Mouse (Mus musculus) telencephalon, adult 2 months (tissue): ENCODE data around the gene Maml2.

ENCODE experiments used
- DNase-seq: peaks from one replicate; pipeline ENCODE4 v3.0.0-alpha.2; 2011; ENCODE audit warnings: low read depth, low spot score

Gene Maml2

DNA sequence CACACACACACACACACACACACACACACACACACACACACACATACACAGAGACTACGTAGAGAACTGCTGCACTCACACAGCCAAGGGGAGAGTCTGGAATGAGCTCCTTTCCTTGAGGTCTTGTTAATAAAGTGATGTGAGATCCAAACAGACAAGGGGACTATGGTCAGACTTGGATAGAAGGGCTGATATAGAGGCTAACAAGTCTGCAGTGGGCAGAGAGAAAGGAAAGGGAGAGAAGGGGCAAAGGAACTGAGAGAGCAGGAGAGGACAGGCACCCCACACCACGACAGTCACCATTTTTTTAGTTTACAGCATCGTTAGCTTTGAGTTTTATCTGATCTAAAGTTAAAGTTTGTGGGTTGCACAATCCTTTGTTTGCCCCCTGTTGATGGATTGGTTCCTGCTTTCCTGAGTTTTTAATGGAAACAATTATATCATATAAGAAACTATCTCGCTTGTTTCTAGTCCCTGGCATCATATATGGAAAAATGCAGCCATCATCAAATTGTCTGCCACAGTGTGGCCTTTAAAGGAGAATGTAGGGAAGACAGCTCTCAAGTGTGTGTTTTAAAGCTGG lies 149.0 kb downstream of the Maml2 start, which contains the start of gene Gm17571:
Gene Gm17571, minus strand, starts transcription at position 51 of the 583 bp plus-strand sequence.
- DNase-seq = no peak

DNA sequence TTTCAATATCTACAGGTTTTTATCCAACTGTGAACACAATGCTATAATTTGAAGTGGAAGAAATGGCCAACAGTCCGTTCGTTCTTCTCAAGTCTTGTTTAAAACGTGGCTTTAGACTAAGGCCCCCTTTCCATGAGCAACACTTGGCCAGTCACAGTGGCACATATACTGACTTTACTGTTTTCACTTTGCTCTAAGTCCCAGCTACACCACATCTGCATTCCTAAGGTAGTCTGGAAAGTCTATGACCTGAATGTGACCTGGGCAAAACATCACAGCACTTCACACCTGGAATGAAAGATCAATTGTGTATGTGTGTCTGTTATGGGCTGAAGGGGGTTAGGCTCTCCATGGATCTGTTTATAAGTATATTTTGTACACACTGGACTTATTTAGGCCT lies 151.0 kb downstream of the Maml2 start:
- no peak for DNase-seq

DNA sequence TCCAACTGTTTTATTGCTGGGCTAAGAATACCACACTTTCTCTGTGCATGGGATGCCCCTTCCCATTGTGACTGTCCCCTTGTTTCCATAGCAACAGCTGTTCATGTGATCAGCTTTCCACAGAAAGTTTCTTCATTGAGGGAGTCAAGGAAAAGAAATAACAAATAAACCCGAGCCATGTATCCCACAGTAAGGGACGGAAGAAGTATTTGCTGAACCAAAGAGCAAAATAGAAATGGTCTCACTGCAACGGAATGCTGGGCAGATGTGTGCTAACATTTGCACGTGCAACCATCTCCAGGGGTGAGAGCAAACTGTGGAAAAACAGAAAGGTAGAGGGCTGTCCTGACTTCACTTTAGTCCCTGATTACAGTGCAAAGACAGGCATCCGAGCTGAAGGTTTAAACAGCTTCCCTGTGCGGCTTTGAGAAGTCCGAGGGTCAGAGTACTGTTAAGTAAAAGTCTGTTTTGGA lies 156.9 kb downstream of the Maml2 start:
- DNase-seq = no peak

DNA sequence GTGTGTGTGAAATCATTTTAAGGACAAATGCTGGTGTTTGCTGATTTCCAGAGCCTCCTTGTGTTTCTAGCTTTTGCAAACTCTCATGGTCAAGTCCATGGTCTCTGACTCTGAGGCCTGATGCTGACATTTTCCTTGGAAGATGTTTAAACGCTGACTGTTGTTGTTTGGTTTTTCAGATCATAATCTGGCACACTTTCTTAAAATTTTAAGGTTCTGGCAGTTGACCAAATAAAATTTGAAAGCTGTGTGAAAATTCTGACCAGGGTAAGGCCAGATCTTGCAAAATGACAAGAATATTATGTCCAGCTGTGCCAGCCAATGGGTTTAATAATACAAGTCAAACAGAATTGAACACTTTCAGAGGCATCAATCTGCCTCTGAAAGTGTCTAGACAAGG lies 157.5 kb downstream of the Maml2 start:
- no peak for DNase-seq

DNA sequence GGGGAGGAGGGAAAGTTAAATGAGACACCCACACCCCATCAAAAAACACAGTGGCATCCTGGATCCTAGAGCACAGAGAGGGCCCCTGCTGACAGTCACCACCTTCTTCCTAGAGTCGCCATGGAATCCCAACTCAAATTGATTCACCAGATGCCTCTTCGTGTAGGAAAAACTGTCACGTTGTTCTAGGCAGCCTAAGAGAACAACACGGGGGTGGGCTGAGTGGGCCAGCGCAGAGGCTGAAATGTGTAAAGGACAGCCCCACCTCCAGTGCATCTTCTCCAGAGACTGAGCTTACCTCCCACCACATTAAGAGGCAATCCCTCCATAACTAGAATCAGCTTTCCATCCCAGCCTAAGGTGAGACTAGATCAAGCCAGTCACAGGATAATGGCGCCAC lies 160.0 kb downstream of the Maml2 start:
- peak; percentile 32 for DNase-seq

DNA sequence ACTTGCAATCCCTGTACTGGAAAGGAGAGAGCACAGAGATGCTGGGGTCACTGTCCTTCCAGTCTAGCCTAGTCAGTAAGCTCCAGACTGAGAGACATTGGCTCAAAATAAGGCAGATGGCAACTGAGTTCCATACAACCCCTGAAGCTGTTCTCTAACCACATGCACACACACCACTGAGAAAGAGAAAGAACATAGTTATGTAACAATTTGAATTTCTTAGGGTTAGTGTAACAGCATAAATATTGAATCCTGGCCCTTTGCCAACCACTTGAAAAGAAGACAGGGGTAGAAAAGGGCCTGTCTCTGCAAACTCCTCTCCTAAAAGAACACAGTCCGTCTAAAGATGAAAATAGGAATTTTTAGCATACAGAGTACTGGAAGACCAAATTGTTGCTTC lies 161.6 kb downstream of the Maml2 start:
- DNase-seq = no peak

DNA sequence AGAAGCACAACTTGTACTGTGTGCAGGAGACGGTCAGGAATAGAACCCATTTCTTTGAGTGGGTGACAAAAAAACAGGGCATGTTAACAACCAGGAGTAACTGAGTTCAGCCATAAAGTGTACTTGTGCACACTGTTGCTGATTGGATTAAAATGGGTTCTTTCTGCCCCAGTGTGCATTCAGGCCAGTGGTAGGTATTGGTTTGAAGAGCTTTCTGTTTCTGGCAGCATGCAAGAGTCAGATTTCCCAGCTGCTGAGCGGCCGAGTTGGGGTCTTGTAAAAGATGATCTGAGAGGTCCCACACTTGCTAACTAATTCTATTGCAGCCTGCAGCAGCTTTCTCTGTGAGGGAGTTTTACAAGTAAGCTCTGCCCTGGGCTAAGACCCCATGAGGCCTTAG lies 162.3 kb downstream of the Maml2 start:
- DNase-seq = no peak

DNA sequence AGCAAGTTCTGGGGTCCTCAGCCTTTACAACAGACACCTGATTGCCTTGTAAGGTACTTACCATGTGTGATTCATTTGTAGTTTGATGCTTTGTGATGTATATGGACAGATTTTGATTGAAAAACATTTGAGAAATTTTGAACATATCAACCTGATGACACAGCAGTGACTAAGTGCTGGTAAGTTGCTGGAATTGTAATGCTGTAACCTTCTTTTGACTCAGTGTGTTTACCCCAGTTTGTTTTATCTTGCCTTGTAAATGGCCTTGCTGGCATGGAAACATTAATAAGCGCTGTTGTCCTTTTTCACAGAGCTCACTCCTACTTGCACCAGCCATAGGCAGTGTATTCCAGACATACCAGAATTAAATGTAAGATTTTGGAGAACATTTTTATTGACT lies 163.2 kb downstream of the Maml2 start:
- no peak for DNase-seq

DNA sequence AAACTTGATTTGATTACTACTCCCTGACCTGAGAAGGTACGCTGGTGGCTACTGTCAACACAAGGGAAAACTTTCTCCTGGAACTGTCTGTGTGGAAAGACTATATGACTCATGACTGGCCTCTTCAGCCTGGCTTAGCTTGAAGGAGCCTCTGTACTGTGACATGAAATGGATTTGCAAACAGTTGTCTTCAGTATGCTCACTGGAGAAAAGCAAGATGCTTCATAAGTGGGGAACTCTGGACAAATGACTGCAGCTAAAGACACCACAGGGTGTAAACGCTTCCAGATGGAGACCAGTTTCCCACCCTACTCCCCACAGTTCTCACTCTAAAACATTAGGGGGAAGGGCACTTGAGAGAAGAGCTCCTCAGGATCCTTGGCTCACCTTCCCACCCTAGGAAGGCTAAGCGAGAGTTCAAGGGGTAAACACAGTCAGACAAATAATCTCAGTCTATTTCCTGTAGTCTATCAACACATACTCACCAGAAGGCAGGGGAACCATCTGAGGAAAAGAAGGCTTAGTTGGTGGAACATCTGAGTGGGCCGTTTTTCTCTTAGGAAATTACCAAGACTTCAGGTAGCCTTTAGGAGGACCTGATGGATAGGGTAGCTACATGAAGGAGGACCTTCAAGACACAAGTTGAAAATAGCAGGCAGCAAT lies 167.7 kb downstream of the Maml2 start:
- DNase-seq = no peak

DNA sequence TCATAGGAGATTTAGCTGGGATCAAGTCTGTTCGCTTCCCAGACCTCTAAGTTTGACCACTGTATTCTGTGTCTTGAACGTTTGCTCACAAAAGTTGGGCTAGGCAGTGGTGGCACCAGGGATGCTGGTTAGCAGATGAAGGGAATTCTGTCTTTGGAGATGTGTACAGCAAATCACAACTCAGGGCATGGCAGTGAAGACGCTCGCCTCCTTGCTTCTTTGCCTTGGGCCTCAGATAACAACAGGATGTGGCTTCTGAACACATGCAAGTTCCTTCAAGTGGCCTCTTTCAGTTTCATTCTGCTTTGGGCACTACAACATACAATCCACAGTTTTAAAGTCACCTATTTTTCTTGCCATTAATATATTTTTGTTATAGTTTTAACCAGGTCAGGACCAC lies 168.6 kb downstream of the Maml2 start:
- DNase-seq = no peak

DNA sequence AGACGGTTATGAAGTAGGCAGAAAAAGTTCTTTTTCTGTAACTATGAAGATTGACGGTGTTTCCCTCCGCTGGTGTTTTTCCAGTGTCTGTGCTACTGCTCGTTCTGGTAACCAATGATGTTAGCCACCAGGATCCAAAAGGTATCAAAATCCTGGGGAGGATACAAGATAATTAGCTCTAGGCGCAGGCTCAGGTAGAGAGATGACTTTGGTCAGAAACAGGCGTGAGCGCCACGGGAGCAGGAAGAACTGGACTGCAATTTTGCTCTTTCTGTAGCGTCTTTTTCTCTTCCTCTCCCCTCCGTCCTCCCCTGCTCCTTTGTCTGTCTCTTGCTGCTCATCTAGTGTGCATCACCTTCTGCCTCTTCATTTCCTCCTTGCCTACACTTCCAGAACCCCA lies 169.1 kb downstream of the Maml2 start:
- DNase-seq = no peak

DNA sequence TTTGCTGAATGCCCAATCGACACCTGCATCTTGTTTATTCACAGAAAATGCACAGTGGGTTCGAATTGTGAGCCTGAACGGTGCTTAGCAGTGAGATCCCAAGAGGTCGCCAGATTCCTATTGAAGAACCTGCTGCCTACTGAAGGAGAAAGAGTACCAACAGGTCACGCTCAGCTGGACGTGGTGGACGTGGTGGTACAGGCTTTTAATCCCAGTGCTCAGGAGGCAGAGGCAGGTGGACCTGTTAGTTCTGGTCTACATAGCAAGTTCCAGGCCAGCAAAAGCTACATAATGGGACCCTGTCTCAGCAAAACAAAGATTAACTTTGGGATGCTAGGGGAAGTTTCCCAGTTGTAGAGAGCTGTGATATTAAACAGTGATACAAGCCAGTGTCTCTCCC lies 170.0 kb downstream of the Maml2 start:
- no peak for DNase-seq

DNA sequence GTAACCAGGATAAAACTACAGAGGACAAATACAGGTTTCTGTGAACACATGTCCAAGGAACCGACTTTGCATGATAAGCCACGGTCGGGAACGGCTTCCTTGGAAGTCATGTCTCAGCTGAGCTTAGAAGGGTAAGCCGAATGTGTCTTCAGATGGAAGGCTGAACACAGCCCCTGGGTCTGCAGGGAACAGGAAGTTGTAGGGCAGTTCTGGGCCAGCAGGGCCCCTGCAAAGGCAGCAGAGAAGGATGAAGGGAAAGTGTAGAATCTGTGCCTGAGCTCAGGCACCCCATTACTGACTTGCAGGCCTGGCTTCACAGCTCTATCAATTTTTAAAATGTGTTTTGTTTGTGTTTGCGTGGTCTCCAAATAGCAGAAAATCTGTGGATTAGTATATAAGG lies 171.0 kb downstream of the Maml2 start:
- no peak for DNase-seq

DNA sequence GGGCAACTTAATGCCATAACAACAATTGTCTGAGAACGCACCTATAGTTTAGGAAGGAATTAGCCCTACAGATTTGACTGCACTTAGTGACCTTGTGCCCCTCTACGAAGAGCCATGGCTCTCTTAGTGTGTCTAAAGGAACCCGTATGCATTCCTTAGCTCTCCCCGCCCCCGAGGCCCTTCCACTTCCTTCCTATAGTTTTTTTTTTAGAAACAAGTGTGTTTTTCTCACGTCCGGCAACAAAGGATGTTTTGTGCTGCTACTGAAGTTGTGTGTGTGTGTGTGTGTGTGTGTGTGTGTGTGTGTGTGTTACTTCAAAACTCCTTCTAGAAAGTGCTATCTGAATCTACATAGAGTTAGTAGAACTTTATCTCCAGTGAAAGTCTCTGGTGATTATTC lies 172.3 kb downstream of the Maml2 start:
- DNase-seq = no peak

DNA sequence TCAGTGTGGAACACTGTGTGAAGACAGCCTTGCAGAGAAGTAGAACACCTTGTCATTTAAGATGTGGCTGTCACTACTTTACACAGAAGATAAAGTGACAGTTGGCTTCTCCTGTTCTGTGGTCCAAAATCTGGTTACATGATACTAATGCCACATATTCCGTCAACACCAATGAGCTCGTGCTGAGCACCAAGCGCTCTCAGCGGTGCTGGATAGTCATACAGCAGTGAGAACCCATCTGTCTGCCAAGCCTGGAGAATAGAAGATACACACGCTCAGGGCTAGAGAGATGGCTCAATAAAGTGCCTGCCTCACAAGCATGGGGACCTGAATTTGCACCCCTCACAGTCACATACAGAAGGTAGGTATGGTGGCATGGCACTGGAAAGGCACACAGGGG lies 177.2 kb downstream of the Maml2 start:
- no peak for DNase-seq

DNA sequence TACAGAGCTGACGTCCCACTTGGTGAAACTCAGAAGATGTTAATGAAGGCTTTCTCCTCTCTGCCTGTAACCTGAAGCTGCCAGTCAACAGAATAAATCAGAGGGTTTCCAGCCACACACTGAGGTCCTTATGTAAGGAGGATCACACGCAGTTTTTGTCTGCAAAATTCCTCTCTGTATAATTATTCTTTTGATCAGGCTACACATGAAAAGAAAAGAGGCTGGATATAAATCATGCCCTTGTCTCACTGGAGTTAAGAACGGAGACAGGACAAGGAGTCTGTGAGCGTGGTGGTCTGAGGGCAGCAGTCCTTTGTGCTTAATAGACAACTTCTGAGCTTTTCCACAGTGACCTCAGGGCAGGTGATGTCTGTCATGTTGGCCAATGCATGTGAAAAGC lies 181.5 kb downstream of the Maml2 start:
- no peak for DNase-seq

DNA sequence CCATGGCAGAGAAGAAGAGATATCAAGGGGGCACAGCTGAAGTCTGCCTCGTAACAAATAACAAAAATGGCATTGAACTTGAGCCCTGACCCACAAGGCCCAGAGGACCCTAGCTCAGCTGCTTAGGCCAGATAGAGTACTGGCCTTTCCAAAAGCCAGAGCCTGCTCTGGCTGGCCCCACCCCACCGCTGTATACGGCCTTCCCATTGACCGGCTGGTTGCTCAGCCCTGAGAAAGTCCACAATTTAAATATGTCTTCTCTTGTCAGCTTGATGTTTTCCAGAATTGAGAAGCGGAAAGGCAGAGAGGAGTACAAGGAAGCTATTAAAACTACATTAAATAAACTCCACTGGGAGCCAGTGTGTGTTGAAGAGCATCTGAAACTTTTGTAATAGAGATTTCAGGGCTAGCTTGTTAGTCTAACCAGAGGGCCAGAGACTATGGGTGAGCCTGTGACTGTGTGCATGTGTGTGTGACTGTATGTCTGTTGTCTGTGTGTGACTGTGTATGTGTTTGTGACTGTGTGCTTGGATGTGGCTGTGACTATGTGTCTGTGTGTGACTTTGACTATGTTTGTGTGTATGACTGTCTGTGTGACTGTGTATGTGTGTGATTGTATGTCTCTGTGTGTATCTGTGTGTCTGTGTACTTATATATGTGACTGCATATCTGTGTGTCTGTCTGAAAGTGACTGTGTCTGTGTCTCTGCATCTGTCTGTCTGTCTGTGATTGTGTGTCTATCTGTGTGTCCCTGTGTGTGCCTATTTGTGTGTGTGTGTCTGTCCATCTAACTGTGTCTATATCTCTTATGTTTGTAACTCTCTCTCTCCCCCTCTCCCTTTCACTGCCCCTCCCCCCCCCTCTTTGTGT lies 185.7 kb downstream of the Maml2 start:
- no peak for DNase-seq

DNA sequence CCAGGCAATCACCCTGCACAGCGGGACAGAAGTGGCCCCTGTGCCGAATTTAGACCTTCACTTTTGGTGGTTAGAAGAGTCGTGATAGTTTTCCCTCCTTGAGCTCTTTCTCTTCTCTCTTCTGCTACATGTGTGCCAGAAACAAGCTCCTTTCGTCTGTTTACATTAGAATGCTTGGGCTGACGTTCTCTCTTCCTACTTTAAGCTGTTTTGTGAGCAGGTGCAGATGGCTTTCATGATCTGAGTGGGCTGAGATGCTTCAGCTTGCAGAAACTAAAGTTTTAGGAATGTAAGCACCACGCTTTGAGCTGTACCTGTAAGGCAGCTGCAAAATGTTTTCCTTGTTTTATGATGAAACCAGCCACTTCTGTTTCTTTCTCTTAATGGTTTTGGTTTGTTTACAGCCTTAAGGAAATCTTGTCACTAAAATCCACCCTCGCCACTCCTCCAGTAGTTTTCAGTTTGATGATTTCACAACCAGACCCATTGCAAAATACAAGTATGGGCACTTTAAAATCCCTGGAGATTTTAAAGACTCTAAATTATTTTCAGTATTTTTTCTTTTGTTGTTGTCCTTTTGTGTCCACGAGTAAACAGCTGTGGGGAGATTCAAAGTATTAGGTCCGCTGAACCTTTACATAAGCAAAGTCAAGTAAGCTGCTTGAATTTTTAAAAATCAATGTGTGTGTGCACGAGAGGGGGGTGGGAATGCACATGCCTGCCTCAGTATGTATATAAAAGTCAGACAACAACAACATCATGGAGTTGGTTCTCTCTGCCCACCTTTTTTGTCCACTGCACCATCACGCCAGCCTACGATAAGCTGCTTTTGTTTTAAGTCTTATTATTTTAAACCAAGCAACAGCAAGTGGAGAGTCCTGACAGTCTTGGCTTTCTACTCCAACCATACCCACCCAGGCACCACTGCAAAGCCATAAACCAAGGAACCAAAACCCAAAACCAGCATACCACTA lies 186.8 kb downstream of the Maml2 start:
- DNase-seq = peak; percentile 57

DNA sequence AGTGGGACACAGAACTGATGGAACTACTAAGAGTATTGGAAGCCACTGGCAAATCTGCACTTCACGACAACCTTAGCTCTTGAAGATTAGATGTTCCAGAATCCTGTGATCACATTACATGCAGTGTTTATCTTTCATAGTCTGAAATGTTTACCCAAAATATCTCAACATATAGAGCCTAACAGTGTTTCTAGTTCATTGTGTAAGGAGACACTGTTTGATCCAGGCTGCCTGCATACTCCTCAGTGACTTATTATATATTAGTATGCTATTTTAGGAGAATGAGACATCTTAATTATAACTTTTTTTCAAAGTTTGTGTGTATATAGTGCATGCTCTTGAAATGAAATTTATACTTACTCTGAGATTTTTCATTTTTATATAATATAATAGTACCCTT lies 188.2 kb downstream of the Maml2 start:
- DNase-seq = no peak

DNA sequence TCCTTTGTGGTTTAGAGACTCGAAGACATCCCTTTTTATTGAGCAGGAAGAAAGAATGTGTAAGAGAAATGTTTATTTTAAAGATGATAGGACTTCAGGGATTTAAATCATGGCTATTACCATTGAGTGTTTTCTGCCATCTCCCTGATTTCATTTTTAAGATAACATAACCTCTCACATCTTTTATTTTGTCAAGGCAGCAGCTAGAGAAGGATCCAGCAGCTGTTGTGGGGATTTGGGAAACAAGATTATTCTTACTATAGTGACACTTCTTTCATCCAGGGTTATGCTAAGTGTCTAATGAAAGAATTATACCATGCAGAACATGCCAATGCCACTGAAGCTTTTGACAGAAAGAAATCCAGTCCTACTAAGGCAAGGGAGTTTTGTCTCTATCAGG lies 193.3 kb downstream of the Maml2 start:
- no peak for DNase-seq

DNA sequence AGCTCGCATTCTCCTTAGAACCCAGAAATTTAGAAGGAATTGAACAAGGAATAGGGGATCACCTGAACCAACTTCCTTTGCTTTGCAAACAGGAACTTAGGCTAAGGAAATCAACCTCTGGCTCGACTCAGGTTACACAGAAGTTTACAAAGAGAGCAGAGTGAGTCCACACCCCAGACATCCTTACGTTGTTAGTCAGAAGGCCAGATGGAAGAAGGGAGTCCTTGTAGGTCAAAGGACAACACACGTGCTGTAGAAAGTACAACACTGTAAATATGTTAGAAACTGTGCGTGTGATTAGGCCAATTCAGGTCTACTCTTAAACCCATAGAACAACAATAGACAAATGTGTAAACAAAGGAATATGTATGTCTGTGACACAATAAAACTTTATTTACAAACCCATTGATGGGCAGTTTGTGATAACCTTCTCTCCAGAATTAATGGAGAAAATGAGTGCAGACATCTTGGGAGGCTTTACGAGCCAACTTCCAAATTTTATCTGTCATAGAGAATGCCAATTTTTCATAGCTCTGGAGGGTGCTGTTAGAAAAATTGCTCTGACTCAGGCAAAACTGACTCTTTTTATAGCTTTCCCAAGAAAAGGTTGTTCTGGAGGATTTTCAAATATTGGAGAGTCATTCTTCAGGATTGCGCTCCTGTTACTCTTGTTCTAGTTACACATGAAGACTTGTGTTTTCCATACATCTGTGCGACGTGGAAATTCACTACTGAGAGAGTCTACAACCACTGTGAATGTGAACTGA lies 194.3 kb downstream of the Maml2 start:
- no peak for DNase-seq
